Comparison of ENCODE assay signal across 9 mouse cellular contexts in genomic region chr15:101181106-101181466, GRCm38 (mm10). TPM values are rescaled to one million over a fixed set of nuclear protein-coding genes. Genes with fewer than 3 reads are reported as not detected.
A peak's percentile ranks its signal among the peaks of the same experiment; 100 is the strongest.
DNase-seq lines count a peak whose midpoint lies in the region; ATAC-seq and TF ChIP-seq lines count a peak whose summit lies in the region.
"Had no signal": no experiment of that assay in that cellular context is flagged by ENCODE, and none has a peak within 500 bp of the region (broad histone marks: within the 10 kb centered on the region; RNA-seq: fewer than 3 reads in every experiment).

No protein-coding gene starts in this region.

- ATAC-seq in heart, embryonic 13.5 days (ENCODE audit: extremely low read depth, insufficient number of reproducible peaks, low FRiP score, low TSS enrichment): no peak
- no peak for ATAC-seq in lung, embryonic 15.5 days (ENCODE audit: borderline replicate concordance, extremely low read depth, low FRiP score, low TSS enrichment)
- ATAC-seq in embryonic facial prominence, embryonic 13.5 days (ENCODE audit: insufficient number of reproducible peaks, insufficient read depth, low FRiP score, low TSS enrichment, low read depth): no peak
- ATAC-seq in neural tube, embryonic 13.5 days (ENCODE audit: low read depth): no peak

- no peak overlapping the region for H3K4me3 ChIP-seq in heart, embryonic 13.5 days
- no peak overlapping the region for H3K4me3 ChIP-seq in lung, embryonic 15.5 days
- H3K4me3 ChIP-seq in lung, adult 2 months (replicated peaks; ENCODE audit: extremely low read depth, low read depth, low read length): no peak overlapping the region
- H3K4me3 ChIP-seq in embryonic facial prominence, embryonic 13.5 days: no peak overlapping the region
- H3K4me3 ChIP-seq in neural tube, embryonic 13.5 days: no peak overlapping the region

- H3K36me3 ChIP-seq in heart, embryonic 13.5 days: peaks cover 10% of the 10 kb centered on the region
- peaks cover 5% of the 10 kb centered on the region; the same call in 1 of the 2 replicates for H3K36me3 ChIP-seq in lung, embryonic 15.5 days
- peaks cover 5% of the 10 kb centered on the region; the same call in 1 of the 2 replicates for H3K36me3 ChIP-seq in embryonic facial prominence, embryonic 13.5 days
- peaks cover 6% of the 10 kb centered on the region; the same call in 1 of the 2 replicates for H3K36me3 ChIP-seq in neural tube, embryonic 13.5 days

- no peak overlapping the region for H3K4me2 ChIP-seq in heart, embryonic 13.5 days
- no peak overlapping the region for H3K4me2 ChIP-seq in lung, embryonic 15.5 days
- H3K4me2 ChIP-seq in embryonic facial prominence, embryonic 13.5 days: no peak overlapping the region
- H3K4me2 ChIP-seq in neural tube, embryonic 13.5 days: no peak overlapping the region

- TF ChIP-seq POLR2A in lung, adult 2 months (IDR thresholded peaks at IDR 0.05; ENCODE audit: borderline replicate concordance, extremely low read depth, low read depth, low read length): no peak

- 40% methylated on average over 5 of the region's 5 CpGs for WGBS in heart, embryonic 13.5 days
- WGBS in lung, embryonic 15.5 days: 41% methylated on average over 5 of the region's 5 CpGs
- WGBS in lung, adult 2 months: 44% methylated on average over 5 of the region's 5 CpGs
- 35% methylated on average over 5 of the region's 5 CpGs for WGBS in embryonic facial prominence, embryonic 13.5 days
- WGBS in neural tube, embryonic 13.5 days: 7% methylated on average over 5 of the region's 5 CpGs

- no peak for TF ChIP-seq CTCF in lung, adult 2 months (IDR thresholded peaks at IDR 0.05; ENCODE audit: insufficient read depth, low read length)

- H3K9me3 ChIP-seq in heart, embryonic 13.5 days: peaks cover 3% of the 10 kb centered on the region; the same call in 1 of the 2 replicates
- no peaks in the 10 kb centered on the region for H3K9me3 ChIP-seq in lung, embryonic 15.5 days
- no peaks in the 10 kb centered on the region for H3K9me3 ChIP-seq in embryonic facial prominence, embryonic 13.5 days
- H3K9me3 ChIP-seq in neural tube, embryonic 13.5 days: no peaks in the 10 kb centered on the region
- H3K9me3 ChIP-seq: megakaryocyte, embryonic 14.5 days had no signal

- peaks cover 58% of the 10 kb centered on the region for H3K4me1 ChIP-seq in heart, embryonic 13.5 days
- H3K4me1 ChIP-seq in lung, embryonic 15.5 days: peaks cover 73% of the 10 kb centered on the region
- peaks cover 45% of the 10 kb centered on the region for H3K4me1 ChIP-seq in lung, adult 2 months (ENCODE audit: control insufficient read depth, insufficient read depth, low read length)
- H3K4me1 ChIP-seq in embryonic facial prominence, embryonic 13.5 days: peaks cover 58% of the 10 kb centered on the region
- H3K4me1 ChIP-seq in neural tube, embryonic 13.5 days (replicated peaks): peaks cover 78% of the 10 kb centered on the region

- peak overlapping the region; percentile 24; the same call in 1 of the 2 replicates for H3K27ac ChIP-seq in heart, embryonic 13.5 days (replicated peaks)
- H3K27ac ChIP-seq in lung, embryonic 15.5 days: peak overlapping the region; percentile 35; the same call in 1 of the 2 replicates
- H3K27ac ChIP-seq in embryonic facial prominence, embryonic 13.5 days: peak overlapping the region; percentile 40; the same call in 1 of the 2 replicates
- H3K27ac ChIP-seq in neural tube, embryonic 13.5 days (replicated peaks): no peak overlapping the region

- DNase-seq in heart, adult 9 months (ENCODE audit: low spot score in 2 of 2): no peak
- no peak for DNase-seq in lung, adult 2 months
- DNase-seq in layer of hippocampus, adult 11-12 months (ENCODE audit: low spot score): no peak
- no peak for DNase-seq in ovary, adult 18-20 months (ENCODE audit: low spot score)

- no peaks in the 10 kb centered on the region for H3K27me3 ChIP-seq in heart, embryonic 13.5 days (replicated peaks)
- H3K27me3 ChIP-seq in lung, embryonic 15.5 days: no peaks in the 10 kb centered on the region
- H3K27me3 ChIP-seq in embryonic facial prominence, embryonic 13.5 days: no peaks in the 10 kb centered on the region
- no peaks in the 10 kb centered on the region for H3K27me3 ChIP-seq in neural tube, embryonic 13.5 days
- H3K27me3 ChIP-seq: megakaryocyte, embryonic 14.5 days had no signal

- H3K9ac ChIP-seq in heart, embryonic 13.5 days: peak overlapping the region; percentile 52
- H3K9ac ChIP-seq in lung, embryonic 15.5 days: no peak overlapping the region
- H3K9ac ChIP-seq in embryonic facial prominence, embryonic 13.5 days: 0 out of 2 replicates have a peak overlapping the region, but pooled peaks have one; percentile 47
- peak overlapping the region; percentile 26; the same call in 1 of the 2 replicates for H3K9ac ChIP-seq in neural tube, embryonic 13.5 days

RNA-seq across cellular contexts. Expression of gene Acvr1b, which starts 7.2 kb away (rescaled TPM):
- 5.4 and 6.0 TPM in 2 replicates for polyA plus RNA-seq in heart, embryonic 13.5 days (2015; fragmentation: Nextera tagmentation; extraction: Ambion mirVana)
- 5.9 and 6.0 TPM in 2 replicates for polyA plus RNA-seq in lung, embryonic 15.5 days (2015; fragmentation: Nextera tagmentation; extraction: Ambion mirVana)
- 45.8 and 57.2 TPM in 2 replicates for polyA plus RNA-seq in lung, adult 2 months (2012; rRNA removed)
- 8.0 TPM in 2 replicates for polyA plus RNA-seq in embryonic facial prominence, embryonic 13.5 days (2015; fragmentation: Nextera tagmentation; extraction: Ambion mirVana)
- 18.0 and 18.8 TPM in 2 replicates for polyA plus RNA-seq in neural tube, embryonic 13.5 days (2015; fragmentation: Nextera tagmentation; extraction: Ambion mirVana)

RNA-seq across cellular contexts. Expression of gene Grasp, which starts 42.9 kb away (rescaled TPM):
- polyA plus RNA-seq in heart, embryonic 13.5 days (2015; fragmentation: Nextera tagmentation; extraction: Ambion mirVana): 3.8 and 4.4 TPM in 2 replicates
- 6.9 and 7.9 TPM in 2 replicates for polyA plus RNA-seq in lung, embryonic 15.5 days (2015; fragmentation: Nextera tagmentation; extraction: Ambion mirVana)
- 36.6 and 58.8 TPM in 2 replicates for polyA plus RNA-seq in lung, adult 2 months (2012; rRNA removed)
- 7.4 and 8.0 TPM in 2 replicates for polyA plus RNA-seq in embryonic facial prominence, embryonic 13.5 days (2015; fragmentation: Nextera tagmentation; extraction: Ambion mirVana)
- 4.4 and 4.8 TPM in 2 replicates for polyA plus RNA-seq in neural tube, embryonic 13.5 days (2015; fragmentation: Nextera tagmentation; extraction: Ambion mirVana)

RNA-seq across cellular contexts. Expression of gene Acvrl1, which starts 52.8 kb away (rescaled TPM):
- 7.0 and 7.4 TPM in 2 replicates for polyA plus RNA-seq in heart, embryonic 13.5 days (2015; fragmentation: Nextera tagmentation; extraction: Ambion mirVana)
- polyA plus RNA-seq in lung, embryonic 15.5 days (2015; fragmentation: Nextera tagmentation; extraction: Ambion mirVana): 68.2 and 72.4 TPM in 2 replicates
- polyA plus RNA-seq in lung, adult 2 months (2012; rRNA removed): 672 and 695 TPM in 2 replicates
- 9.9 and 10.1 TPM in 2 replicates for polyA plus RNA-seq in embryonic facial prominence, embryonic 13.5 days (2015; fragmentation: Nextera tagmentation; extraction: Ambion mirVana)
- polyA plus RNA-seq in neural tube, embryonic 13.5 days (2015; fragmentation: Nextera tagmentation; extraction: Ambion mirVana): 8.1 and 9.0 TPM in 2 replicates
